Mouse (Mus musculus) stomach, embryonic 15.5 days (tissue): ENCODE measurements at regions not wholly inside any gene's neighbourhood (a gene's known extent, or its start where the extent isn't known, plus 50 kb on each side); places are given as distances from the start of the nearest gene placed in this dataset.

Experiments used
- ATAC-seq: fragments of 200-750 bp; cut with Nextera tagmentation; 2 replicates; pipeline ENCODE4 v1.8.0; 2017; ENCODE audit warnings: low read depth, moderate number of reproducible peaks, moderate TSS enrichment; ENCODE audit not compliant: insufficient read depth, low FRiP score
- H3K27ac ChIP-seq: fragments of 300-500 bp; sonication (generic); 2 replicates; pipeline ENCODE4 v1.5.1; 2015; ENCODE audit warnings: mild to moderate bottlenecking, inconsistent platforms
- H3K27me3 ChIP-seq: fragments of 300-500 bp; sonication (generic); replicated peaks from 2 replicates; pipeline ENCODE4 v1.6.1; 2015; ENCODE audit warnings: inconsistent platforms
- H3K36me3 ChIP-seq: fragments of 300-500 bp; sonication (generic); 2 replicates; pipeline ENCODE4 v1.6.1; 2015; ENCODE audit warnings: inconsistent platforms
- H3K4me1 ChIP-seq: fragments of 300-500 bp; sonication (generic); 2 replicates; pipeline ENCODE4 v1.6.1; 2015; ENCODE audit warnings: inconsistent platforms
- H3K4me2 ChIP-seq: fragments of 300-500 bp; sonication (generic); 2 replicates; pipeline ENCODE4 v1.6.1; 2015; ENCODE audit warnings: mild to moderate bottlenecking, inconsistent platforms
- H3K4me3 ChIP-seq: fragments of 300-500 bp; sonication (generic); replicated peaks from 2 replicates; pipeline ENCODE4 v1.5.1; 2015; ENCODE audit warnings: inconsistent platforms
- H3K9ac ChIP-seq: fragments of 300-500 bp; sonication (generic); 2 replicates; pipeline ENCODE4 v1.6.1; 2015; ENCODE audit warnings: inconsistent platforms
- H3K9me3 ChIP-seq: fragments of 300-500 bp; sonication (generic); 2 replicates; pipeline ENCODE4 v1.6.1; 2016; ENCODE audit warnings: inconsistent platforms
- WGBS: fragments of 180-500 bp; shearing (Covaris S2); methylation state at CpG from one replicate; pipeline ENCODE4 v1.1.7; 2015; 5-methylcytosine and 5-hydroxymethylcytosine counted together

DNA sequence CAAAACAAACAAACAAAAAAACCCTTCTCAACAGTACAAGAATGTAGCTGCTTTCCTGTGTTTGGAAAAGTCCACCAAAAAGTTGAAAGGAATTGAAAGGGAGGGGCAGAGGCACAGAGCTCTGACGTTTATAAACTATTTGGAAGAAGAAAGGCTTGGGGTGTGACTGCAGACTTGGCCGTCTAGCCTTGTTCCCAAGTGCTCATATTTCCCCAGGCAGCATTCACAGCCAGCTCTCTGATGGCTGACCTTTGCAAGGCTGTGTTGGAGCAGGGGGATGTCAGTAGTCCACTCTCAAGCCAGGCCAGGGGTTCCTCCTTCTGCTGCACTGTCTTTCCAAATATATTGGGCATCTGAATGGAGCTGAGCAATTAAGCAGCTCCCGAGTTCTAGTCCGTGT, 534.5 kb downstream of the 1700129C05Rik start:
- Histone ChIP-seq H3K27ac (no peak overlapping the region), H3K9me3 (no peaks in the 10 kb centered on the region), H3K27me3 (no peaks in the 10 kb centered on the region), H3K9ac (no peak overlapping the region), H3K4me1 (no peaks in the 10 kb centered on the region), H3K36me3 (no peaks in the 10 kb centered on the region), H3K4me3 (no peak overlapping the region), H3K4me2 (no peak overlapping the region)
- WGBS, result 50% methylated on average over 4 of the region's 4 CpGs
- no peak for ATAC-seq

DNA sequence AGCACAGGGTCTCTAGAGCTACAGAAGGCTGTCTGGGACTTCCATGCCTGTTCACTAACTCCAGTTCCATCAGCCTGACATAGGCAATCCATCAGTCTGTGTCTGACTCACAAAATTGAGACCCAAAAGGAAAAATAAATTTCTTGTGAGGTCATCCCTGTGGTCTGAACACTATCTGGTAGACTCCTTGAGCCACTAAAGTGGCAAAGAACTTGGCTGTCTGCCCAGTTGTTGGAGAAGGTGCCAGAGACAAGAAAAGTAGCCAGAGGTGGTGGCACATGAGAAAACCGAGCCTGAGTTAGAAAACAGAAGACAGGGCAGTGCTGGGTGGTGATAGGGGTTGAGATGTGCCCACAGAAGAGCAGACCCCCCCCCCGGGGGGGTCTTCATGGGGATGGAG, 535.0 kb downstream of the 1700129C05Rik start:
- no peak overlapping the region for H3K4me3 ChIP-seq
- no peak overlapping the region for H3K9ac ChIP-seq
- no peak for ATAC-seq
- H3K36me3 ChIP-seq, result no peaks in the 10 kb centered on the region
- H3K4me1 ChIP-seq, result no peaks in the 10 kb centered on the region
- no peak overlapping the region for H3K4me2 ChIP-seq
- no peak overlapping the region for H3K27ac ChIP-seq
- H3K9me3 ChIP-seq, result no peaks in the 10 kb centered on the region
- 44% methylated on average over 2 of the region's 2 CpGs for WGBS
- no peaks in the 10 kb centered on the region for H3K27me3 ChIP-seq

DNA sequence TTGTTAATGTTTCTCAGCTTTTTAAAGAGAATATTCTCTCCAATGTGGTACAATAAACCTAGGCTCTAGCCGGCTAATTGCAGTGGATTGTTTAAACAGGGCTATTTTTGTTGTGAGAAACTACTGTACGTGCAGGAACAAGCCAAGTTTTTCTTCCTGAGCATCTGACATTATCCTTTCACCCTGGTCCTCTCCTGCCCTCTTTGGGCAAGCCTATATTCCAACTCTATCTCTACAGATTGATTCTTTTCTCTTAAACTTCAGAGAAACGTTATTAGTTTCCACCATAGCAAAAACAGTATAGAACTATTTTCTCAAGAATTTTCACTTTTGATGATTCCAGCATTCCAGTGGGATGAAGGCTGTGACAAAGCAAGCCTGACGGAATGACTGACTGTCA, 535.2 kb downstream of the Fgf9 start:
- no peak overlapping the region for H3K27ac ChIP-seq
- no peak overlapping the region for H3K4me2 ChIP-seq
- WGBS, result 60% methylated on average over 4 of the region's 4 CpGs
- no peak overlapping the region for H3K4me3 ChIP-seq
- H3K9ac ChIP-seq, result no peak overlapping the region
- no peaks in the 10 kb centered on the region for H3K36me3 ChIP-seq
- no peaks in the 10 kb centered on the region for H3K27me3 ChIP-seq
- no peak for ATAC-seq
- no peaks in the 10 kb centered on the region for H3K9me3 ChIP-seq
- H3K4me1 ChIP-seq, result no peaks in the 10 kb centered on the region

DNA sequence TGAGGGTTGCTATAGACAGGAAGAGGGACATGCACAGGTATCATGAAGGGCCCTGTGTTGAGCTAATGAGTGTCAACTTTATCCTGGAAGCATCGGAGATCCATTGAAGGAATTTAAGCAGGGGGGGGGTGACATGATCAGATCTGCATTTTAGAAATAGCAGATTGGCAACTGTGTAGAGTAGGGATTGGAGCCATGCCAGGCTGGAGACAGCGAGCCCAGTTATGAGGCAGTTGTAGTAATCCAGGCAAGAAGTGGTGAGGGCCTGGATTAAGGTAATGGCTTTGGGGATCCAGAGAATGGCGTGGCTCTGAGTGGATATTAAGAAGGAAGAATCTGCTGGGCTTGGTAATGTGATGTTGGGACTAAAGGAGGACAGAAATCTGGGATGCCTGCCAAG, 528.5 kb downstream of the Fgf9 start:
- no peaks in the 10 kb centered on the region for H3K4me1 ChIP-seq
- no peak overlapping the region for H3K9ac ChIP-seq
- no peak overlapping the region for H3K4me2 ChIP-seq
- 67% methylated on average over 3 of the region's 3 CpGs for WGBS
- H3K27ac ChIP-seq, result no peak overlapping the region
- H3K36me3 ChIP-seq, result no peaks in the 10 kb centered on the region
- no peak for ATAC-seq
- no peaks in the 10 kb centered on the region for H3K27me3 ChIP-seq
- no peaks in the 10 kb centered on the region for H3K9me3 ChIP-seq
- no peak overlapping the region for H3K4me3 ChIP-seq

DNA sequence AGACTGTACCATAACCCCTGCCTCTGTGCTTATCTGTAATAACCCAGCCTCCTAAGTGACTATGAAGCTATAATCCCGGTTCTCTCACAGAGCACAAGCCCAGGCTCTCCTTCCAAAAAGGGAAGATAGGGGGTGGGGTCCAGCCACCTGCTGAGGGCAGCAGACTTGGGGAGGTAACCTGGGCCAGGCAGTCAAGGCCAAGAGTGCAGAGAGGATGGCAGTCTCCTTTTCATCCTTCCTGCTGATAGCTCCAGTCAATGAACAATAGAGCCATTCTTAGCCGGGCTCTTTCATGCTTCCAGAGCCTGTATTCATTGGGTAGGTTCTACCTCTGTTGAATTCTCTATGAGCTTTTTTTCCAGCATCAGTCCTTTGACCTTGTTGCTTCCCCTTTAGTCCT, 527.5 kb downstream of the Fgf9 start:
- Histone ChIP-seq H3K9ac (no peak overlapping the region), H3K27me3 (no peaks in the 10 kb centered on the region), H3K9me3 (no peaks in the 10 kb centered on the region), H3K27ac (no peak overlapping the region), H3K4me1 (no peaks in the 10 kb centered on the region), H3K36me3 (no peaks in the 10 kb centered on the region), H3K4me2 (no peak overlapping the region), H3K4me3 (no peak overlapping the region)
- ATAC-seq, result no peak
- WGBS, result 51% methylated on average over 2 of the region's 2 CpGs

DNA sequence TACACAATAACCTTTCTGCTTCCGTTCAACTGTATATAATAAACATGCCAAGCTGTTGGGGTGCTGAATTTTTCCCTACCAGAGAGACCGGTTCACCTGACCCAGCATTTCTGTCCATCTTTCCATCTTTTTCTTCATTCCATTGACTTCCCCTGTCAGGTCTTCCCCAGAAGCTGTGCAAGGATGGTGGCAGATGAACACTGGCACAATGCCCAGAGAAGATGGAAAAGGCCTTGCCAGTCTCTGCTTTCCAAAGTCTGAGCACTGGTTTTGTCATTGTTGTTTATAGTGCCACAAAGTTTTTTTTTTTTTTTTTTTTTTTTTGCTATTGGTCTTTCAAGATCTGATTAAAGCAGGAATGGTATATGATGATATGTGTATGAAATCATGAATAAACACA, 526.6 kb downstream of the Fgf9 start:
- WGBS, result 83% methylated on average over 2 of the region's 2 CpGs
- Histone ChIP-seq H3K9me3 (no peaks in the 10 kb centered on the region), H3K4me3 (no peak overlapping the region), H3K4me1 (no peaks in the 10 kb centered on the region), H3K9ac (no peak overlapping the region), H3K4me2 (no peak overlapping the region), H3K27ac (no peak overlapping the region), H3K27me3 (no peaks in the 10 kb centered on the region), H3K36me3 (no peaks in the 10 kb centered on the region)
- ATAC-seq, result no peak

DNA sequence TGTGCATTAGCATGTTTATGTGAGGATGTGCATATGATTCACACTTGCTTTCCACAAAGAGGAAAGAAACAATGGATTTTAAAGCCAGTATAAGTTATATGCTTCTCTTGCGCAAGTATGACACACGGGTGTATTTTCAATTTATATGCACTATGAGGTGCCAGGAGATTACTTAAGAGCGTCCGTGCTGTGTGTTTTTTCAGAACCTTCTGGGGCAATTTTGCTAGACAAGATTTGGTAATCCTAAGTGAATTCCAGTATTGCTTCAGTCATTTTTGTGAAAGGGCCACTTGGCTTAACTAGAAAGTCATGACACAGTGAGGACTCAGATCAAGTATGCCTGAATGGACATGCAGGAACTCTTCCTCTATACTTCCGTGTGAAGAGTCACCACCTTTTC, 511.5 kb downstream of the Fgf9 start:
- 87% methylated on average over 5 of the region's 5 CpGs for WGBS
- H3K4me3 ChIP-seq, result no peak overlapping the region
- no peak overlapping the region for H3K9ac ChIP-seq
- ATAC-seq, result no peak
- no peaks in the 10 kb centered on the region for H3K4me1 ChIP-seq
- H3K36me3 ChIP-seq, result no peaks in the 10 kb centered on the region
- no peaks in the 10 kb centered on the region for H3K27me3 ChIP-seq
- no peak overlapping the region for H3K4me2 ChIP-seq
- no peaks in the 10 kb centered on the region for H3K9me3 ChIP-seq
- no peak overlapping the region for H3K27ac ChIP-seq

DNA sequence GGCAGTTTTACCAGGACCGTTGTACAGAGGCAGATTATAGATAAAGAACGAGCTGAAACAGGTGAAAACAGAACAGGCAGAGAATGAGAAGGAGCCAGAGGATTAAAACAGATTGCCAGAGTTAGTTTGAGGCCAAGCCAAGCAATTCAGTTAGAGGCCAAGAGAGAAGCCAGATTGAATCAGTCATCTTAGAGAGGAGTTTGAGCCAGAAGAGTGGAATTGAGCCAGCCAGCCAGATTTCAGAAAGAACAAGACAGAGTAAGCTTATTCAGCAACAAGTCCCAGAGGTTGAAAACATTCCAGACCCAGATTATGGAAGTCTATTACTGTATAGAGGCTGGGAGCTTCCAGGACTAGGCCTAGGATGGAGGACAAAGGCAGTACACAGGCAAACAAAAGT, 499.7 kb downstream of the Fgf9 start:
- Histone ChIP-seq H3K36me3 (no peaks in the 10 kb centered on the region), H3K9me3 (no peaks in the 10 kb centered on the region), H3K4me1 (no peaks in the 10 kb centered on the region), H3K4me3 (no peak overlapping the region), H3K9ac (no peak overlapping the region), H3K4me2 (no peak overlapping the region), H3K27ac (no peak overlapping the region), H3K27me3 (no peaks in the 10 kb centered on the region)
- WGBS, result 88% methylated on average over 2 of the region's 2 CpGs
- no peak for ATAC-seq

DNA sequence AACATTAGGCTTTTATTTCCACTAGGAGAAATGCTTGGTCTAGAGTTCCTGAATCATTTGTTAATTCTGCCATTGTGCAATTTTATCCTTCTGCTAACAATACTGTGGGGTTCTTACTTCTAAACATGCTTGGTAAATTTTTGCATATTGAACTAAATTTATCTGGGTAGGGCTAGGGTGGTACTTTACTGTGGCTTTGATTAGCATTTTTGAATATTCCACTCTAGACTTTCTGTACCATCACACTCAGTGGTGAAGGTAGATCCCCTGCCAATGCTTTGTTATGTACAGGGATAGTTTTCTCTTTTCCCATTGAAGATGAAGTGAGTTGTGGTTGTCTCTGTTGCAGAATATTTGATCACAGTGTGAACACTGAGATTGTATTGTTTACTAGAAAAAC, 497.1 kb downstream of the Fgf9 start:
- no peaks in the 10 kb centered on the region for H3K9me3 ChIP-seq
- no peak overlapping the region for H3K4me2 ChIP-seq
- H3K9ac ChIP-seq, result no peak overlapping the region
- no peaks in the 10 kb centered on the region for H3K4me1 ChIP-seq
- H3K36me3 ChIP-seq, result no peaks in the 10 kb centered on the region
- H3K27me3 ChIP-seq, result no peaks in the 10 kb centered on the region
- no peak overlapping the region for H3K4me3 ChIP-seq
- ATAC-seq, result no peak
- H3K27ac ChIP-seq, result no peak overlapping the region

DNA sequence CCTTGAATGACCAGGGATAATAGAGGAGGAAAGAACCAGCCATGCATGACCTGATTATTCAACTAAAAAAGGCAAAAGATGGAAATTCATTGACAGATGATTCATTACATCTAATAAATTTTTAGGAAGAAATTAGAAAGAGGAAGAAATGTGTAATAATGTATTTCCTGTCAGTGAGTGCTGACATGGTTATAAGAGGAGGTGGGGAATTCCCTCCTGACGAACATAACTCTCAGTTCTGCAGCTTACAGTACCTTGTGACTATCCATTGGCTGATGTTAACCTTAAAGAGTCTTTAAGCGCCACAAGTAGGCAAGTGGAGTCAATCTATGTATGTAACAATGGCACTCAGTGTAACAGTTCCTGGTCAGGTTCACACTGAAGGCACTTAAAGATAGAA, 492.7 kb downstream of the Fgf9 start:
- no peaks in the 10 kb centered on the region for H3K36me3 ChIP-seq
- H3K27ac ChIP-seq, result no peak overlapping the region
- no peaks in the 10 kb centered on the region for H3K4me1 ChIP-seq
- H3K4me3 ChIP-seq, result no peak overlapping the region
- WGBS, result 69% methylated on average over 2 of the region's 2 CpGs
- H3K4me2 ChIP-seq, result no peak overlapping the region
- ATAC-seq, result no peak
- H3K27me3 ChIP-seq, result no peaks in the 10 kb centered on the region
- H3K9ac ChIP-seq, result no peak overlapping the region
- no peaks in the 10 kb centered on the region for H3K9me3 ChIP-seq

DNA sequence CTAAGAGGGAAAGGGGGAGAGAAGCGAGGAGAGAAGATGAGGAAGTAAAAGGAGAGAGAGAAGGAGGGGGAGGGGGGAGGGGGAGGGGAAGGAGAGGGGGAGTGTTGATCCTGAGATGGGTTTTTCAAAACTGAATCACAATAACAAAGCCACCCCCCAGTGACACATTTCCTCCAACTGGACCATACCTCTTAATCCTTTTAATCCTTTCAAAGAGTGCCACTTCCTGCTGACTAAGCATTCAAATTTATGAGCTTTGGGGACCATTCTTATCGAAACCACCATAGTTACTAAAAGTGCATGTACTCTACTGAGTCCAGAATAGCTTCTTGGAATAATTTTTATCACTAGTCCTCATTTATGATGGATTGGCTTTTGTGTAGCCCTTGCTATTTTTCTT, 480.4 kb downstream of the Fgf9 start:
- Histone ChIP-seq H3K27ac (no peak overlapping the region), H3K36me3 (no peaks in the 10 kb centered on the region), H3K4me1 (no peaks in the 10 kb centered on the region), H3K9ac (no peak overlapping the region), H3K4me2 (no peak overlapping the region), H3K4me3 (no peak overlapping the region), H3K27me3 (no peaks in the 10 kb centered on the region), H3K9me3 (no peaks in the 10 kb centered on the region)
- 70% methylated on average over 2 of the region's 2 CpGs for WGBS
- ATAC-seq, result no peak

DNA sequence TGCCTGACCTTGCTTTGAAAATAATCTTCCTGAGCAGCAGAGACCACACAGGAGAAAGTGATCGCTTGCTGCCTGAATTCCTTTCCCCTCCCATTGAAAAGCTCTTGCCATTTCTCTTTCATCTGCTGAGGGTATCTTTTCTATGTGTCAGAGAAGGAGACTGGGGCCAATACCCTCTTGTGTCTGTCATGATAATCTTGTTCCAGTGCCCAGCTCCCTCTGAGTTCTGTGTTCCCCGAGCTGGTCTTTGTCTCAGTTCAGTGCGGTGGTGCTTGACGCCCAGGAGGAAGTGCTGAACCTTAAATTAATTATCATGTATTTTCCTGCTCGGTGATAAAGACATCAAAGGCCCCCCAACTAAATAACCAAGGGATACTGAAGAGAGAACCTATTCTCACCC, 475.4 kb downstream of the Fgf9 start:
- Histone ChIP-seq H3K27ac (no peak overlapping the region), H3K4me2 (no peak overlapping the region), H3K9me3 (no peaks in the 10 kb centered on the region), H3K4me3 (no peak overlapping the region), H3K9ac (no peak overlapping the region), H3K4me1 (no peaks in the 10 kb centered on the region), H3K27me3 (no peaks in the 10 kb centered on the region), H3K36me3 (no peaks in the 10 kb centered on the region)
- WGBS, result 24% methylated on average over 5 of the region's 5 CpGs
- ATAC-seq, result no peak

DNA sequence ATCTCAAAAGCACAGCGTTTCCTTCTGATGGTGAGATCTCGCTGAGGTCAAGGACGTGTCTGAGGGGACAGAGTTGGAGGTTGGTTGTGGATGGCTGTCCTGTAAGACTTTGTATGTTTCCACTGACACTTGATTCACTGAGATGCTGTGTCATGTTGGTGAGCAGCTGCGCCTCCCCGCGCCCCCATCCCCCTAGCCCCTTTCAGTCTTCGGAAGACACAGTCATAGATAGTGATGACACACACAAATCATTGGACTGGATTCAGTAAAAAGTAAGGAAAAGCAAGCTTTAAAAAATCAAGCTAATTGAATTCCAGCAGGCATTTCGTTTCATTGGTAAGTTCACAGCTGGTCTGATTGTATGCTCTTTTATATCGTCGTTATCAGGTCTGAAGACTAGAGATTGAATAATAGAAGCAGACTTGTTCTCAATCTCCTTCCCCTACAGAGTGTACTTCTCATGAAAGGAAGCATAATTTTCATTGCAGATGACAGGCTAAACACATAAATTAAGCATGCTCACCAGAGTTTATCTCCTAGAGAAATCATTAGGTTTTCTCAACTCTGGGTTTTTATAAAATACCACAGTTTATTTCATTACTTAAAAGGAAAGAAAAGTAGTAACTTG, 472.9 kb downstream of the Fgf9 start:
- Histone ChIP-seq H3K27me3 (no peaks in the 10 kb centered on the region), H3K4me1 (no peaks in the 10 kb centered on the region), H3K4me2 (no peak overlapping the region), H3K9me3 (no peaks in the 10 kb centered on the region), H3K36me3 (no peaks in the 10 kb centered on the region), H3K4me3 (no peak overlapping the region), H3K27ac (no peak overlapping the region), H3K9ac (no peak overlapping the region)
- no peak for ATAC-seq
- WGBS, result 77% methylated on average over 10 of the region's 10 CpGs
